Mouse (Mus musculus): ENCODE measurements at regions not wholly inside any gene's neighbourhood (a gene's known extent, or its start where the extent isn't known, plus 50 kb on each side); places are given as distances from the start of the nearest gene placed in this dataset.

DNA sequence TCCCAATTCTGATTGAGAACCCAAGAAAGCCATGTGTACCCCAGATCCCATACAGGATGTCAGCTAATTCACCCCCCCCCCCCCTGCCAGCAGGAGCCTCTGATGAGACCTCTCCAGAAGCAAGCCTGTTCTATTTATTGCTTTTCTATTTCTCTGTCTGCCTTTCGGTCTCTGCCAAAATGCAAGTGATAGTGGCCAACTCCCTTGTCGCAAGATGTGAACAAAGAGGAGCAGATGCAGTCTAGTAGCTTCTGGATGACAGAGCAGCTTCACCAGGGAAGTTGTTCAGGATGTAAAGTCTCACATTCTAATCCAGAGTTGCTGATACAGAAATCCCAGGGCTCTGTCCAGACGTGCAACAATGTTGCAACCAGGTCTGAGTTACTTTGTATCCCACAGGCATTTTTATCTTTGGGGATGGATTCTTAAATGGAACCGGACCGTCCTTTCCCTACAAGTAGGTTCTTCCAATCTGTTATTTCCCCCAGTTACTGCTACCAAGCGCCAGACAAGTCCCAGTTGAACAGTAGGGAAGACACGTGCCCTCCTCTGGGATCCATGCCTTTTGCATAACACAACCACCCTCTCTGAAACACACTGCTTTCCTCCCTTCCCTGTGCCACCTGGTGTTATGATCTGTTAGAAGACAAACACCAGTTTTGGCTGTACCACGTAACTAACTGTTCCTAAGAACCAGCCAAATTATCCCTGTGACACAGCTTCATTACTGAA lies 78.9 kb upstream of the Dapk1 start:
- peaks cover 14% of the 10 kb centered on the region; the same call in 1 of the 2 replicates for H3K4me1 ChIP-seq
- 62% methylated on average over 8 of the region's 8 CpGs for WGBS
- no peak overlapping the region for H3K4me2 ChIP-seq (replicated peaks)
- no peaks in the 10 kb centered on the region for H3K9me3 ChIP-seq
- no peaks in the 10 kb centered on the region for H3K27me3 ChIP-seq
- no peak overlapping the region for H3K4me3 ChIP-seq
- H3K9ac ChIP-seq (replicated peaks): no peak overlapping the region
- H3K36me3 ChIP-seq: no peaks in the 10 kb centered on the region
- ATAC-seq (replicated peaks): peak; percentile 73
- peak overlapping the region; percentile 68 for H3K27ac ChIP-seq (replicated peaks)

DNA sequence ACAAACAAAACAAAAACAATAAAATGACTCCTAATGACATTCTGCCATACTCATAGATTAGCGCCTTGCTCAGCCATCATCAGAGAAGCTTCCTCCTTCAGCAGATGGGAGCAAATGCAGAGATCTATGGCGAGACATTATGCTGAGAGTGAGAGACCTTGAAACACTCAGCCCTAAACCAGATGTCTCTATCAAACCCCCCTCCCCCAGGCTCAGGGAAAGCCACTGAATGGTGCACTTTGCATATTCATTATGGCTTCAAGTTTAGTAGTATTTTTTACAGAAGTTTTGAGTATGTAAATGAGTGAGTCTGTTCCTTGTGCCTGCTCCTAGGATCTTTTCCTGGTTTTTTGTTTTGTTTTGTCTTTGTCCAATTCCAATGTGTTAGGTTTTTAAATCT lies 73.9 kb upstream of the Dapk1 start:
- Histone ChIP-seq H3K4me3 (no peak overlapping the region), H3K4me1 (peaks cover 20% of the 10 kb centered on the region), H3K4me2 (replicated peaks) (no peak overlapping the region), H3K36me3 (no peaks in the 10 kb centered on the region), H3K27ac (replicated peaks) (no peak overlapping the region), H3K9me3 (no peaks in the 10 kb centered on the region), H3K9ac (replicated peaks) (no peak overlapping the region), H3K27me3 (no peaks in the 10 kb centered on the region)
- WGBS: 61% methylated on average over 2 of the region's 2 CpGs
- ATAC-seq (replicated peaks): 0 out of 2 replicates have a peak, but pooled peaks have one; percentile 14

DNA sequence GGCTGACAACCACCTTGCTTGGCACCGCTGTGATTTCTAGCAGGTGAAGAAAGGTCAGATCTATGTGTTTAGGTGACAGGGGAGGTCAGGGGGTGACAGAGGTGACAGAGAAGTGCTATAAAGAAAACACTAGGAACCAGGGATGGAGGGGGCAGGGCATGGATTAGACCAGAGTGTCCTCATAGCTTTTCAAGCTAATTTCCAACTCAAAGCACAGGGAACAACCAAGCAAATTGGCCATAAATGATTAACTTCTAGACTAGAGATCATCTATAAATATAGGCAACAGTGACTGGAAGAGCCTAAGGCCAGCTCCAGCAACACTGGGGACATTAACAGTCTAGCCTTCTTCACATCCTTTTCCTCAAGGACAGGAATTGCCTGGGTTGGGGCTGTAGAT lies 72.9 kb upstream of the Dapk1 start:
- H3K9ac ChIP-seq (replicated peaks): no peak overlapping the region
- peak; percentile 29; the same call in 1 of the 2 replicates for ATAC-seq (replicated peaks)

DNA sequence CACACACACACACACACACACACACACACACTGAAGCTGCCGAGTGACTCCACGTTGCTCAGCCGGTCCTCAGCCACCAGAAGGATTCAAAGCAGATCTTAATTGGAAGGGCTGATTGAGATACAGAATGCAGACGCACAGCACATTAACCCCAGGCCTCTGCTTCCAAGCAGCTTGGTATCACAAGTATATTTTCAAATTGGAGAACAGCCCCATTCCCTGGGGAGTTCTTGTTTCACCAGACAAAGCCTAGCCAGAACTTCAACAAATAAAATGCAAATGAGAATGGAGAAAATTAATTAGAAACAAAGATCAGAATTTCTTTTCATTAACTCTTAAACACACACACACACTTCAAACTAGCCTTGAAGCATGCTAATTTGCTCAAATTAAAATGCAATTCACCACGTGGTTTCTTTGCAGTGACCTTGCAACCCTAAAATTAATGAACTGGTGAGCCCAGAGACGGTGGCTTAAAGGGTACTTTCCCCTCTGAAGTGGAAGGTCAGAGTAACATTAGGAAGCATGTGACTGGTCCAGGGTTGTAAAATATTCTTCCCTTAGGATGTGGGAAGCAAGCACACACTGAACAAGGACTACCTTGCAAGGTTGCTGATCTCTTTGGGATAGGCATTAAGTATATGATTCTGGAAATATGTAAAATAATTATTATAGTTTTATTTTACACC lies 72.2 kb upstream of the Dapk1 start:
- Histone ChIP-seq H3K27ac (replicated peaks) (peak overlapping the region; percentile 70), H3K4me1 (peaks cover 20% of the 10 kb centered on the region), H3K4me2 (replicated peaks) (no peak overlapping the region), H3K9me3 (no peaks in the 10 kb centered on the region), H3K4me3 (no peak overlapping the region), H3K9ac (replicated peaks) (no peak overlapping the region), H3K36me3 (no peaks in the 10 kb centered on the region), H3K27me3 (no peaks in the 10 kb centered on the region)
- WGBS: 2% methylated on average over 6 of the region's 6 CpGs
- peak; percentile 86 for ATAC-seq (replicated peaks)

More for the DNA sequence above, 72.9 kb upstream of the Dapk1 start:
- Histone ChIP-seq H3K4me2 (replicated peaks) (no peak overlapping the region), H3K4me3 (no peak overlapping the region), H3K36me3 (no peaks in the 10 kb centered on the region), H3K27me3 (no peaks in the 10 kb centered on the region), H3K27ac (replicated peaks) (peak overlapping the region; percentile 70), H3K9me3 (no peaks in the 10 kb centered on the region), H3K4me1 (peaks cover 17% of the 10 kb centered on the region)
- 68% methylated on average over 1 of the region's 1 CpGs for WGBS

DNA sequence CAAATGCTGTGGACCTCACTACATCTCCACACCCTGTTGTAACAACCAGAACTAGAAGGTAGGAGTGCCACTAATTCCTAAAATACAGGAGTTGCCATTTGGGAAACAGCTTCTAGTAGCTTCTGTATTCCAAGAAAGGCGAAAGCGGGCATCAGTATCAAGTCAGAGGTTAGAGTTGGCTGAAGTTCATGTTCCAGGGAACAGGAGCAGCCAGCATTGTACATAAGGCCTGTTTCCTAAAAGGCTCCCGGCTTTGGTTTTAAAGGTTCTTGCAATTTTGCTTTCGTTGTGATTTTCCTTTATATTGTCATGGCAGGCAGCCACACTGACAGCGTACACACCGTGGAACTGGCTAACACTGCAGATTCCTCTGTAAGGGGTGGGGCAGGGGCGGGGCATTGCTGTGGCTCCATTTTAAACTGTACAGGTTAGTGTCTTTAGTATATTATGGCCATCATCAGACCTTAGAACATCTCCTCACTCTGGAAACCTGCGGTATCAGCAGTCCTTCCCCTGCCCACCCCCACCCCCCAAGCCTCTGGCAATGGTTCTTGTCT lies 67.8 kb upstream of the Dapk1 start:
- no peak overlapping the region for H3K27ac ChIP-seq (replicated peaks)
- no peaks in the 10 kb centered on the region for H3K9me3 ChIP-seq
- H3K9ac ChIP-seq (replicated peaks): no peak overlapping the region
- H3K4me3 ChIP-seq: no peak overlapping the region
- H3K4me2 ChIP-seq (replicated peaks): no peak overlapping the region
- no peaks in the 10 kb centered on the region for H3K36me3 ChIP-seq
- 68% methylated on average over 8 of the region's 8 CpGs for WGBS
- no peak for ATAC-seq (replicated peaks)
- peaks cover 5% of the 10 kb centered on the region for H3K4me1 ChIP-seq
- no peaks in the 10 kb centered on the region for H3K27me3 ChIP-seq

DNA sequence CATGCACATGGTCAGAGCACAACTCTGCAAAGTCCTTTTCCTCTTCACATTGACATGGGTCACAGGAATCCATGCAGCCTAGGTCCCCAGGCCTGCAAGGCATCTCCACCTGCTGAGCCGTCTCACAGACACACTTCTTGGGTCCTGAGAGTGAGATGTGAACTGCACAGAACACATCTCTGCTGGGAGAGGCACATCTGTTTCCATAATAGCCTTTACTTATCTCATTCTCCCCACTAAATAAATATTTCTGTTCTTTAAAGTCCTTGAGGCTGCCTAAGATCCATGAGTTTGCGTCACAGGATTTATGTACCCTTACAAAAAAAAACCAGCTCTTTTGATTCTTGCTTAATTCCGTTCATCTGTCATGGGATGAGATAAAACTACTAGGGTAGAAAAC lies 67.2 kb upstream of the Dapk1 start:
- Histone ChIP-seq H3K27me3 (no peaks in the 10 kb centered on the region), H3K4me1 (0 out of 2 replicates have a peak, but pooled peaks cover 4% of the 10 kb centered on the region), H3K4me3 (no peak overlapping the region), H3K27ac (replicated peaks) (no peak overlapping the region), H3K4me2 (replicated peaks) (no peak overlapping the region), H3K9ac (replicated peaks) (no peak overlapping the region), H3K36me3 (no peaks in the 10 kb centered on the region), H3K9me3 (no peaks in the 10 kb centered on the region)
- 41% methylated on average over 3 of the region's 3 CpGs for WGBS
- no peak for ATAC-seq (replicated peaks)

DNA sequence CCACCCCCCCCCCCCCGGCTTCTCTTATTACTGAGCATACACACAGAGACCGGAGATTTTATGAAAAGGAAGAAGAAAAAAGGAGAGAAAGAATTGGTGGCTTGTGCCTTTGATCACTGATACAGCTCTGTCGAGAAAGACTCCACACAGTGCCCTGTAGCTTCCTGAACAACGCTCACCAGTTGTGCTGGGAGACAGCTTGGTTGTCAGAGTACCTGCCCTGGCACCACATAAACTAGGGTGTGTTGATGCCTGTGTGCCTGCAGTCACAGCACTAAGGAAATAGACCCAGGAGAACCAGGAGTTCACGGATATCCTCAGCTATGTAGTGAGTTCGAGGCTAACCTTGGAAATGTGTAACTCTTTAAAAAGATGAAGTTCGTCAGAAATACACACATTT lies 66.7 kb upstream of the Dapk1 start:
- H3K4me2 ChIP-seq (replicated peaks): no peak overlapping the region
- no peak overlapping the region for H3K27ac ChIP-seq (replicated peaks)
- 0 out of 2 replicates have a peak, but pooled peaks cover 4% of the 10 kb centered on the region for H3K4me1 ChIP-seq
- WGBS: 49% methylated on average over 7 of the region's 7 CpGs
- H3K36me3 ChIP-seq: no peaks in the 10 kb centered on the region
- H3K4me3 ChIP-seq: no peak overlapping the region
- no peaks in the 10 kb centered on the region for H3K9me3 ChIP-seq
- no peak overlapping the region for H3K9ac ChIP-seq (replicated peaks)
- ATAC-seq (replicated peaks): no peak
- H3K27me3 ChIP-seq: no peaks in the 10 kb centered on the region

DNA sequence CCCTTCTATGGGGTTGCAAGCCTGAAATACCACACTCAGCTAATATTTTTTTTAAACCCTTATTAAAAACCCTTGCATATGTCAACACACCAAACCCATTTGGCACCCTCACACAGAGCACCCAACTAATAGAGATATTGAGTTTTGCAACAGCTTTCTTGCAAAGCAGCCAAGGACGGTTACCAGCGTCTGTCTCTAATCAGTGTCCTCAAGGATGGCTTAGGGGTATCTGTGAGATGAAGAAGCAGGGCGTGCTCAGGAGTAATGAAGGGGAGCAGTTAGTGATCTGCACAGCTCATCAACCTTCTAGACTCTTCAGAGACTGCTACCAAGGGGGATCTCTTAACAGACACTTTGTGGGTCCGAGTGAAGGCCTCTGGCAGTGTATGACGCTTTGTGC lies 65.0 kb upstream of the Dapk1 start:
- ATAC-seq (replicated peaks): no peak
- Histone ChIP-seq H3K4me3 (no peak overlapping the region), H3K27me3 (no peaks in the 10 kb centered on the region), H3K4me1 (0 out of 2 replicates have a peak, but pooled peaks cover 4% of the 10 kb centered on the region), H3K36me3 (no peaks in the 10 kb centered on the region), H3K9ac (replicated peaks) (no peak overlapping the region), H3K4me2 (replicated peaks) (no peak overlapping the region), H3K9me3 (no peaks in the 10 kb centered on the region), H3K27ac (replicated peaks) (no peak overlapping the region)
- 87% methylated on average over 5 of the region's 5 CpGs for WGBS

DNA sequence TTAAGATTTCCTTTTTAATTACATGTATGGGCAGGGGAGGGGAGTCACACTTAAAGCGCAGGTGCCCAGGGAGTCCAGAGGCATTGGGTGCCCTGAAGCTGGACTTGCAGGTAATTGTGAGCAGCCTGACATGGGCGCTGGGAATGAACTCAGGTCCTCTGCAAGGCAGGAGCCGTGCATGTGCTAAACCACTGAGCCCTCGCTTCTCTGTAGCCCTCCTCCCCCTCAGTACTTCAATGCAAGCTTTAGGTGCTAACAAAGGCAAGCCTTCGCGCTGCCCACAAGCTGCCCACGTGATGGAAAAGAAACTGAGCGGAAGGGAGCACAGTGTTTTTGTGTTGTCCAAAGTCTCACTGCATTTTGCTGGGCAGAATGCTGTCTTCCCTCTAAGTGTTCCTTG lies 63.6 kb upstream of the Dapk1 start:
- WGBS: 30% methylated on average over 8 of the region's 8 CpGs
- H3K27me3 ChIP-seq: no peaks in the 10 kb centered on the region
- no peak for ATAC-seq (replicated peaks)

DNA sequence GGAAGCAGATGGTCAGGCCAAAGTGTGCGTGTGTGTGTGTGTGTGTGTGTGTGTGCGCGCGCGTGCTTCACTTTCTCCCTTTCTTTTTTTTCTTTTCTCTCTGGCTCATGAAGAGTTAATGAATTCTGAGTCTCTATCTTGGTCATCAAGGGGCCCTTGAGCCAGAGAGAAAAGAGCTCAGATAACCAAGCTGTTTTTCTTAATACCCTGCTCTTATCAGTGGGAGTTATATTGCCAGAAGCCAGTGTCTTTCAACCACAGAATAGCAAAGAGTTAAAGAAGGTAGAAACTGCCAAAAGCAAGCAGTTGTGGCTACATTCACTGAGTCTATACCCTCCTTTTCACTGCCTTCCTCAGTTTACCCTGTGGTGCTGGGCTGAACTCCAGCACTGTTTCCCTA lies 60.6 kb upstream of the Dapk1 start:
- H3K9ac ChIP-seq (replicated peaks): no peak overlapping the region
- no peaks in the 10 kb centered on the region for H3K27me3 ChIP-seq
- no peak overlapping the region for H3K27ac ChIP-seq (replicated peaks)
- no peaks in the 10 kb centered on the region for H3K9me3 ChIP-seq
- H3K36me3 ChIP-seq: no peaks in the 10 kb centered on the region
- H3K4me1 ChIP-seq: no peaks in the 10 kb centered on the region
- no peak for ATAC-seq (replicated peaks)
- H3K4me2 ChIP-seq (replicated peaks): no peak overlapping the region
- WGBS: 94% methylated on average over 5 of the region's 5 CpGs
- no peak overlapping the region for H3K4me3 ChIP-seq

More for the DNA sequence above, 63.6 kb upstream of the Dapk1 start:
- Histone ChIP-seq H3K4me2 (replicated peaks) (no peak overlapping the region), H3K27ac (replicated peaks) (no peak overlapping the region), H3K4me3 (no peak overlapping the region), H3K36me3 (no peaks in the 10 kb centered on the region), H3K9ac (replicated peaks) (no peak overlapping the region), H3K4me1 (0 out of 2 replicates have a peak, but pooled peaks cover 4% of the 10 kb centered on the region), H3K9me3 (no peaks in the 10 kb centered on the region)

DNA sequence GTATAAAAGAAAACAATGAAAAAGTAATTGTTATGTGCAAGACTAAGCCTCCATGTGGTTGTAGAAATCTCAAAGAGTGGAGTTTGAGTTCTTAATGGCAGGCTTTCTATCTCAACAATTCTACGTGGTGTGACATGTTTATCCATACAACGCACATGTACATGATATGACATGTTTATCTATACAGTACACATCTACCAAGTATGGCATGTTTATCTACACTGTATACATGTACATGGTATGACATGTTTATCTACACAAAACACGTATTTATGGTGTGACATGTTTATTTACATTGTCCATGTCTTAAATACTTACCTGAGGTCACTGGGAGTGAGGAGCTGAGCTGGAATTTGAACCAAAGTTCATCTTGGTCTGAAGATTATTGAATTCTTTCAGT lies 57.4 kb upstream of the Dapk1 start:
- Histone ChIP-seq H3K4me1 (no peaks in the 10 kb centered on the region), H3K4me3 (no peak overlapping the region), H3K27ac (replicated peaks) (no peak overlapping the region), H3K9me3 (no peaks in the 10 kb centered on the region), H3K36me3 (no peaks in the 10 kb centered on the region), H3K9ac (replicated peaks) (no peak overlapping the region), H3K4me2 (replicated peaks) (no peak overlapping the region), H3K27me3 (no peaks in the 10 kb centered on the region)
- 95% methylated on average over 3 of the region's 3 CpGs for WGBS
- no peak for ATAC-seq (replicated peaks)

DNA sequence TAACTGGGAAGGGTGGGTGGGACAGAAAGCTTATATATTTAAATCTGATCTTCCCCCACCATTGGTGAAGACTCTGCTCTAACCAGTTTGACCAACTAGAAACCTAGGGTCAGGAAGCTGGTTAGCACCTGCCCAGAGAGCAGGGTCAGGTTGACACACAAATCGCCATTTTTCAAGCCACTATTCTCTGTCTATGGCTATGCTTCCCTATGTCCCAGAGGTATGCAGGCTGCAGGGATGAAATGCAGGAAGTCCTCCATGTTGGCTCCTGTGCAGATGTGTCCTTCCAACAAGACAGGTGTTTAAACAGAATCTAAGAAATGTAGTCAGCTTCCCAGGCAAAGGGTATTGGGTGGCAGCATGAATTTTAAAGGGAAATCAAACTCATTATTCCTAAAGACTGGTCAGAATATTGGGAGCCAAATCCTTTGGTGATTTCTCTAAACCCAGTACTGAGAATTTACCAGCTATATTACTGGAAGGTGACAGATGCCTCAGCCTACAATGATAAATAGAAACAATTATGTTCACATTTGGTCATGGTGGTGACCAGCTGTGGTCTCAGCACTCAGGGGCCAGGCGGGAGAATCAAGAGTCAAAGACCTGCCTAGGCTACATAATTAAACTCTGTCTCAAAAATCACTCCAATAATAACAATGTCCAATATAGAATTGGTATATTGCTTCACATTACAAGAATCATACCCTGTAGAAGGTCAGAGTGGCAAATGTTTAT lies 55.6 kb upstream of the Dapk1 start:
- 91% methylated on average over 2 of the region's 2 CpGs for WGBS
- Histone ChIP-seq H3K4me2 (replicated peaks) (no peak overlapping the region), H3K4me1 (no peaks in the 10 kb centered on the region), H3K9ac (replicated peaks) (no peak overlapping the region), H3K4me3 (no peak overlapping the region), H3K27me3 (no peaks in the 10 kb centered on the region), H3K36me3 (no peaks in the 10 kb centered on the region), H3K9me3 (no peaks in the 10 kb centered on the region), H3K27ac (replicated peaks) (no peak overlapping the region)
- ATAC-seq (replicated peaks): no peak

Data from forebrain, embryonic 15.5 days (tissue).